Mouse (Mus musculus): Measurements from ENCODE around the gene Ntsr1. TPM values are rescaled to one million over a fixed set of nuclear protein-coding genes. Genes with fewer than 3 reads are reported as not detected.

Gene Ntsr1
- total and polyA plus RNA-seq, 3 experiments = not detected

- Histone ChIP-seq H3K4me1 (ENCODE audit: control insufficient read depth in 1 of 2, insufficient read depth in 2 of 2, low read length in 2 of 2) (no peaks in the 10 kb centered on the region), H3K9me3 (replicated peaks; ENCODE audit: insufficient read depth, low read length) (no peaks in the 10 kb centered on the region), H3K79me2 (ENCODE audit: control insufficient read depth, insufficient read depth, low read length, poor library complexity) (no peaks in the 10 kb centered on the region), H3K27ac (ENCODE audit: control insufficient read depth, low read depth, low read length) (no peak overlapping the region), H3K36me3 (ENCODE audit: control insufficient read depth in 1 of 2, insufficient read depth in 2 of 2, low read length in 2 of 2) (no peaks in the 10 kb centered on the region), H3K4me3 (ENCODE audit: control insufficient read depth in 1 of 2, insufficient read depth in 1 of 2, low read depth in 2 of 2, low read length in 2 of 2) (no peak overlapping the region), H3K27me3 (ENCODE audit: control insufficient read depth in 1 of 2, insufficient read depth in 2 of 2, low read length in 2 of 2) (no peaks in the 10 kb centered on the region; a peak in 2 of 4 replicates), H3K9ac (ENCODE audit: control insufficient read depth, low read depth, low read length, poor library complexity, severe bottlenecking) (no peak overlapping the region)
- no peak for TF ChIP-seq ZKSCAN1 (IDR thresholded peaks at IDR 0.05; ENCODE audit: low read depth, low read length)
- no peak for TF ChIP-seq TAL1 (IDR thresholded peaks at IDR 0.05; ENCODE audit: low read length)
- TF ChIP-seq BHLHE40 (IDR thresholded peaks at IDR 0.05; ENCODE audit: borderline replicate concordance, low read depth, low read length) = no peak
- TF ChIP-seq JUND (IDR thresholded peaks at IDR 0.05; ENCODE audit: low read depth, low read length) = no peak
- no peak for TF ChIP-seq ETS1 (IDR thresholded peaks at IDR 0.05; ENCODE audit: low read depth, low read length)
- TF ChIP-seq CHD2 (IDR thresholded peaks at IDR 0.05; ENCODE audit: low read length) = no peak
- TF ChIP-seq ZNF384 (IDR thresholded peaks at IDR 0.05; ENCODE audit: low read depth, low read length) = no peak
- no peak for TF ChIP-seq HCFC1 (IDR thresholded peaks at IDR 0.05; ENCODE audit: low read depth, low read length)
- no peak for TF ChIP-seq POLR2AphosphoS5 (IDR thresholded peaks at IDR 0.05; ENCODE audit: borderline replicate concordance, low read depth, low read length)
- no peak for TF ChIP-seq RCOR1 (IDR thresholded peaks at IDR 0.05; ENCODE audit: low read depth, low read length)
- no peak for TF ChIP-seq E2F4 (IDR thresholded peaks at IDR 0.05; ENCODE audit: borderline replicate concordance, low read depth, low read length)
- DNase-seq (ENCODE audit: low read depth, low spot score) = no peak
Observed at GRCm38 (mm10) chr2:180466505-180466904, 33.3 kb upstream of the Ntsr1 start.

- Histone ChIP-seq H3K9ac (ENCODE audit: control insufficient read depth, low read depth, low read length, poor library complexity, severe bottlenecking) (no peak overlapping the region), H3K79me2 (ENCODE audit: control insufficient read depth, insufficient read depth, low read length, poor library complexity) (no peaks in the 10 kb centered on the region), H3K27ac (ENCODE audit: control insufficient read depth, low read depth, low read length) (no peak overlapping the region), H3K4me3 (ENCODE audit: control insufficient read depth in 1 of 2, insufficient read depth in 1 of 2, low read depth in 2 of 2, low read length in 2 of 2) (no peak overlapping the region), H3K36me3 (ENCODE audit: control insufficient read depth in 1 of 2, insufficient read depth in 2 of 2, low read length in 2 of 2) (no peaks in the 10 kb centered on the region), H3K9me3 (replicated peaks; ENCODE audit: insufficient read depth, low read length) (no peaks in the 10 kb centered on the region), H3K4me1 (ENCODE audit: control insufficient read depth in 1 of 2, insufficient read depth in 2 of 2, low read length in 2 of 2) (no peaks in the 10 kb centered on the region), H3K27me3 (ENCODE audit: control insufficient read depth in 1 of 2, insufficient read depth in 2 of 2, low read length in 2 of 2) (no peaks in the 10 kb centered on the region)
- DNase-seq (ENCODE audit: low read depth, low spot score) = no peak
- TF ChIP-seq ZKSCAN1 (IDR thresholded peaks at IDR 0.05; ENCODE audit: low read depth, low read length) = no peak
- TF ChIP-seq BHLHE40 (IDR thresholded peaks at IDR 0.05; ENCODE audit: borderline replicate concordance, low read depth, low read length) = no peak
- TF ChIP-seq SIN3A (IDR thresholded peaks at IDR 0.05; ENCODE audit: low read length) = no peak
- TF ChIP-seq GATA1 (IDR thresholded peaks at IDR 0.05; ENCODE audit: low read depth, low read length) = no peak
Observed at GRCm38 (mm10) chr2:180468871-180469270, 30.9 kb upstream of the Ntsr1 start.

- no peak for DNase-seq (ENCODE audit: low read depth, low spot score)
- no peak overlapping the region for H3K27ac ChIP-seq (ENCODE audit: control insufficient read depth, low read depth, low read length)
- H3K9me3 ChIP-seq (replicated peaks; ENCODE audit: insufficient read depth, low read length) = no peaks in the 10 kb centered on the region
- no peaks in the 10 kb centered on the region for H3K4me1 ChIP-seq (ENCODE audit: control insufficient read depth in 1 of 2, insufficient read depth in 2 of 2, low read length in 2 of 2)
- no peaks in the 10 kb centered on the region for H3K36me3 ChIP-seq (ENCODE audit: control insufficient read depth in 1 of 2, insufficient read depth in 2 of 2, low read length in 2 of 2)
- H3K9ac ChIP-seq (ENCODE audit: control insufficient read depth, low read depth, low read length, poor library complexity, severe bottlenecking) = no peak overlapping the region
- no peaks in the 10 kb centered on the region for H3K27me3 ChIP-seq (ENCODE audit: control insufficient read depth in 1 of 2, insufficient read depth in 2 of 2, low read length in 2 of 2)
- no peak for TF ChIP-seq USF2 (IDR thresholded peaks at IDR 0.05; ENCODE audit: borderline replicate concordance in 1 of 2, insufficient read depth in 1 of 2, low read depth in 1 of 2, low read length in 2 of 2)
- TF ChIP-seq CHD2 (IDR thresholded peaks at IDR 0.05; ENCODE audit: low read length) = no peak
- TF ChIP-seq UBTF (IDR thresholded peaks at IDR 0.05; ENCODE audit: borderline replicate concordance, insufficient read depth, low read depth, low read length) = no peak
- TF ChIP-seq MAX (IDR thresholded peaks at IDR 0.05; ENCODE audit: low read length) = no peak
- no peak for TF ChIP-seq MEF2A (IDR thresholded peaks at IDR 0.05; ENCODE audit: extremely low read depth, insufficient replicate concordance, low read depth, low read length, poor library complexity, severe bottlenecking)
- TF ChIP-seq TBP (IDR thresholded peaks at IDR 0.05; ENCODE audit: low read depth, low read length) = no peak
- TF ChIP-seq MAFK (IDR thresholded peaks at IDR 0.05; ENCODE audit: borderline replicate concordance, low read depth, low read length) = no peak
- TF ChIP-seq HCFC1 (IDR thresholded peaks at IDR 0.05; ENCODE audit: low read depth, low read length) = no peak
- no peak for TF ChIP-seq SMC3 (IDR thresholded peaks at IDR 0.05; ENCODE audit: low read depth, low read length)
- TF ChIP-seq MYC (IDR thresholded peaks at IDR 0.05; ENCODE audit: low read depth, low read length) = no peak
- no peak for TF ChIP-seq POLR2A (IDR thresholded peaks at IDR 0.05; ENCODE audit: control insufficient read depth in 1 of 2, insufficient read depth in 1 of 2, low read depth in 1 of 2, low read length in 2 of 2, poor library complexity in 1 of 2)
- TF ChIP-seq SIN3A (IDR thresholded peaks at IDR 0.05; ENCODE audit: low read length) = no peak
- TF ChIP-seq EP300 (IDR thresholded peaks at IDR 0.05; ENCODE audit: low read depth in 1 of 2, low read length in 2 of 2) = no peak
- no peaks in the 10 kb centered on the region for H3K79me2 ChIP-seq (ENCODE audit: control insufficient read depth, insufficient read depth, low read length, poor library complexity)
- no peak overlapping the region for H3K4me3 ChIP-seq (ENCODE audit: control insufficient read depth in 1 of 2, insufficient read depth in 1 of 2, low read depth in 2 of 2, low read length in 2 of 2)
Observed at GRCm38 (mm10) chr2:180469768-180470167, 30.0 kb upstream of the Ntsr1 start.
